Mouse (Mus musculus) hindbrain, embryonic 16.5 days (tissue): ENCODE measurements around the gene Kdm1a. TPM values are rescaled to one million over a fixed set of nuclear protein-coding genes. Genes with fewer than 3 reads are reported as not detected.

Experiments
- ATAC-seq: fragments of 200-750 bp; cut with Nextera tagmentation; 2 replicates; pipeline ENCODE4 v1.8.0; 2017; ENCODE audit warnings: moderate TSS enrichment, moderate library complexity
- H3K27ac ChIP-seq: fragments of 300-500 bp; sonication (generic); 2 replicates; pipeline ENCODE4 v1.5.1; 2014; ENCODE audit warnings: low read depth, mild to moderate bottlenecking, control low read depth, low read length, moderate library complexity
- H3K27me3 ChIP-seq: fragments of 300-500 bp; sonication (generic); replicated peaks from 2 replicates; pipeline ENCODE4 v1.6.1; 2014; ENCODE audit warnings: low read length; ENCODE audit not compliant: control insufficient read depth, insufficient read depth
- H3K36me3 ChIP-seq: fragments of 300-500 bp; sonication (generic); 2 replicates; pipeline ENCODE4 v1.6.1; 2014; ENCODE audit warnings: mild to moderate bottlenecking, low read length, moderate library complexity, mixed read lengths; ENCODE audit not compliant: control insufficient read depth, insufficient read depth
- H3K4me1 ChIP-seq: fragments of 300-500 bp; sonication (generic); 2 replicates; pipeline ENCODE4 v1.6.1; 2014; ENCODE audit warnings: low read depth, low read length; ENCODE audit not compliant: control insufficient read depth, insufficient read depth
- H3K4me2 ChIP-seq: fragments of 300-500 bp; sonication (generic); 2 replicates; pipeline ENCODE4 v1.6.1; 2014; ENCODE audit warnings: mild to moderate bottlenecking, low read length, control low read depth, moderate library complexity
- H3K4me3 ChIP-seq: fragments of 300-500 bp; sonication (generic); 2 replicates; pipeline ENCODE4 v1.5.1; 2014; ENCODE audit warnings: mild to moderate bottlenecking, low read length, control low read depth, moderate library complexity
- H3K9ac ChIP-seq: fragments of 300-500 bp; sonication (generic); 2 replicates; pipeline ENCODE4 v1.6.1; 2014; ENCODE audit warnings: low read depth, mild to moderate bottlenecking, control low read depth, low read length, moderate library complexity
- H3K9me3 ChIP-seq: fragments of 300-500 bp; sonication (generic); 2 replicates; pipeline ENCODE4 v1.6.1; 2014; ENCODE audit warnings: mild to moderate bottlenecking, low read length, moderate library complexity; ENCODE audit not compliant: control insufficient read depth
- WGBS: fragments of 180-500 bp; shearing (Covaris S2); extraction: QIAGEN DNeasy Blood & Tissue Kit; methylation state at CpG from one replicate; pipeline ENCODE4 v1.1.7; 2014; 5-methylcytosine and 5-hydroxymethylcytosine counted together
- polyA plus RNA-seq: library from polyadenylated mRNA; unstranded; fragments of >200 nt; fragmentation: Nextera tagmentation; extraction: Ambion mirVana; gene quantifications from 2 replicates; pipeline ENCODE4 v1.2.1, GENCODE M21; 2015

Kdm1a gene
- 31.6 and 45.7 TPM in 2 replicates for polyA plus RNA-seq

- H3K27ac ChIP-seq, result peak within 1 kb of the TSS; percentile 94
- peak; percentile 86 for ATAC-seq
- peaks cover 13% of the 10 kb centered on the region for H3K4me1 ChIP-seq
- H3K4me3 ChIP-seq, result peak within 1 kb of the TSS; percentile 75
- H3K9ac ChIP-seq, result peak within 1 kb of the TSS; percentile 86
- no peaks in the 10 kb centered on the region for H3K9me3 ChIP-seq
- H3K36me3 ChIP-seq, result no peaks in the 10 kb centered on the region
- peak within 1 kb of the TSS; percentile 56 for H3K4me2 ChIP-seq
- WGBS, result 0% methylated on average over 41 of the region's 45 CpGs
- no peaks in the 10 kb centered on the region for H3K27me3 ChIP-seq
These were observed at the start of gene Kdm1a for GRCm38 (mm10) chr4:136602568-136602967. Gene Kdm1a (minus strand): TSS chr4:136602723.

GRCm38 (mm10) chr4:136651882-136652527, 49.5 kb upstream of the Kdm1a start:
- Histone ChIP-seq H3K4me2 (no peak overlapping the region), H3K36me3 (peaks cover 5% of the 10 kb centered on the region; the same call in 1 of the 2 replicates), H3K9ac (no peak overlapping the region), H3K4me1 (peaks cover 19% of the 10 kb centered on the region), H3K4me3 (no peak overlapping the region), H3K27me3 (no peaks in the 10 kb centered on the region), H3K9me3 (no peaks in the 10 kb centered on the region), H3K27ac (peak overlapping the region; percentile 63)
- WGBS, result 53% methylated on average over 13 of the region's 13 CpGs
- ATAC-seq, result peak; percentile 54

GRCm38 (mm10) chr4:136651357-136651811, 48.9 kb upstream of the Kdm1a start:
- Histone ChIP-seq H3K9ac (no peak overlapping the region), H3K27me3 (no peaks in the 10 kb centered on the region), H3K4me2 (no peak overlapping the region), H3K36me3 (peaks cover 5% of the 10 kb centered on the region; the same call in 1 of the 2 replicates), H3K4me1 (peaks cover 19% of the 10 kb centered on the region), H3K9me3 (no peaks in the 10 kb centered on the region), H3K4me3 (no peak overlapping the region), H3K27ac (peak overlapping the region; percentile 49)
- peak; percentile 24; the same call in 1 of the 2 replicates for ATAC-seq
- 59% methylated on average over 3 of the region's 3 CpGs for WGBS

- H3K27ac ChIP-seq, result no peak overlapping the region
- peaks cover 19% of the 10 kb centered on the region for H3K4me1 ChIP-seq
- H3K9me3 ChIP-seq, result no peaks in the 10 kb centered on the region
- no peak for ATAC-seq
- H3K4me2 ChIP-seq, result no peak overlapping the region
- H3K9ac ChIP-seq, result no peak overlapping the region
- H3K36me3 ChIP-seq, result no peaks in the 10 kb centered on the region
- 79% methylated on average over 8 of the region's 8 CpGs for WGBS
- H3K4me3 ChIP-seq, result no peak overlapping the region
- no peaks in the 10 kb centered on the region for H3K27me3 ChIP-seq
These were observed 47.7 kb upstream of the Kdm1a start for GRCm38 (mm10) chr4:136650261-136650660.

- H3K4me2 ChIP-seq, result no peak overlapping the region
- no peak for ATAC-seq
- H3K9me3 ChIP-seq, result no peaks in the 10 kb centered on the region
- no peaks in the 10 kb centered on the region for H3K27me3 ChIP-seq
- peaks cover 19% of the 10 kb centered on the region for H3K4me1 ChIP-seq
- no peak overlapping the region for H3K27ac ChIP-seq
- no peak overlapping the region for H3K4me3 ChIP-seq
- WGBS, result 41% methylated on average over 13 of the region's 13 CpGs
- H3K9ac ChIP-seq, result peak overlapping the region; percentile 10; the same call in 1 of the 2 replicates
- H3K36me3 ChIP-seq, result no peaks in the 10 kb centered on the region
These were observed 47.1 kb upstream of the Kdm1a start for GRCm38 (mm10) chr4:136649480-136650196.

GRCm38 (mm10) chr4:136648922-136649479, 46.5 kb upstream of the Kdm1a start:
- no peak for ATAC-seq
- H3K4me3 ChIP-seq, result no peak overlapping the region
- 24% methylated on average over 11 of the region's 11 CpGs for WGBS
- no peak overlapping the region for H3K27ac ChIP-seq
- H3K4me1 ChIP-seq, result peaks cover 19% of the 10 kb centered on the region
- H3K9me3 ChIP-seq, result no peaks in the 10 kb centered on the region
- peak overlapping the region; percentile 10; the same call in 1 of the 2 replicates for H3K9ac ChIP-seq
- H3K4me2 ChIP-seq, result no peak overlapping the region
- H3K36me3 ChIP-seq, result no peaks in the 10 kb centered on the region
- H3K27me3 ChIP-seq, result no peaks in the 10 kb centered on the region

GRCm38 (mm10) chr4:136638890-136639289, 36.4 kb upstream of the Kdm1a start:
- peak overlapping the region; percentile 1; the same call in 1 of the 2 replicates for H3K9ac ChIP-seq
- peak; percentile 35; the same call in 1 of the 2 replicates for ATAC-seq
- H3K4me1 ChIP-seq, result peaks cover 11% of the 10 kb centered on the region
- no peaks in the 10 kb centered on the region for H3K27me3 ChIP-seq
- H3K36me3 ChIP-seq, result no peaks in the 10 kb centered on the region
- H3K9me3 ChIP-seq, result no peaks in the 10 kb centered on the region
- WGBS, result 9% methylated on average over 10 of the region's 10 CpGs
- H3K27ac ChIP-seq, result 0 out of 2 replicates have a peak overlapping the region, but pooled peaks have one; percentile 4
- H3K4me2 ChIP-seq, result peak overlapping the region; percentile 25
- peak overlapping the region; percentile 15; the same call in 1 of the 2 replicates for H3K4me3 ChIP-seq

GRCm38 (mm10) chr4:136638230-136638750, 35.8 kb upstream of the Kdm1a start:
- H3K27ac ChIP-seq, result no peak overlapping the region
- WGBS, result 29% methylated on average over 7 of the region's 7 CpGs
- peak overlapping the region; percentile 60 for H3K9ac ChIP-seq
- no peaks in the 10 kb centered on the region for H3K27me3 ChIP-seq
- no peaks in the 10 kb centered on the region for H3K9me3 ChIP-seq
- H3K4me3 ChIP-seq, result peak overlapping the region; percentile 47
- no peaks in the 10 kb centered on the region for H3K36me3 ChIP-seq
- H3K4me1 ChIP-seq, result peaks cover 11% of the 10 kb centered on the region
- ATAC-seq, result peak; percentile 19
- H3K4me2 ChIP-seq, result peak overlapping the region; percentile 69
